Mouse (Mus musculus) liver, adult 2 months (tissue): Measurements from ENCODE around the gene Reg3a. TPM values are rescaled to one million over a fixed set of nuclear protein-coding genes. Genes with fewer than 3 reads are reported as not detected.
"Not testable (repeated sequence)": the region's sequence is repeated elsewhere in the genome, so short reads cannot be mapped to it uniquely, and the experiment has no call there.

ENCODE experiments used
- DNase-seq: peaks from one replicate; pipeline ENCODE4 v3.0.0-alpha.2; 2011; ENCODE audit warnings: low read depth, low spot score; ENCODE audit errors: extremely low read depth
- H3K27ac ChIP-seq: fragments of 200-500 bp; replicated peaks from 2 replicates; pipeline ENCODE4 v1.5.1; 2012; ENCODE audit warnings: low read depth, mild to moderate bottlenecking, control low read depth, inconsistent platforms, low read length; ENCODE audit not compliant: insufficient read depth
- H3K27me3 ChIP-seq: fragments of 200-500 bp; 2 replicates; pipeline ENCODE4 v1.6.1; 2012; ENCODE audit warnings: mild to moderate bottlenecking, moderate library complexity, low read length, inconsistent platforms; ENCODE audit not compliant: control insufficient read depth, insufficient read depth
- H3K36me3 ChIP-seq: fragments of 200-500 bp; 2 replicates; pipeline ENCODE4 v1.6.1; 2012; ENCODE audit warnings: low read length, inconsistent platforms; ENCODE audit not compliant: control insufficient read depth, insufficient read depth
- H3K4me1 ChIP-seq: fragments of 200-500 bp; 2 replicates; pipeline ENCODE4 v1.6.1; 2011; ENCODE audit warnings: low read length; ENCODE audit not compliant: control insufficient read depth, insufficient read depth
- H3K4me3 ChIP-seq: fragments of 200-500 bp; 2 replicates; pipeline ENCODE4 v1.5.1; 2011; ENCODE audit warnings: low read depth, mild to moderate bottlenecking, control low read depth, low read length, moderate library complexity; ENCODE audit not compliant: insufficient read depth
- H3K79me2 ChIP-seq: fragments of 200-500 bp; 2 replicates; pipeline ENCODE4 v1.6.1; 2012; ENCODE audit warnings: inconsistent platforms, mild to moderate bottlenecking, low read length, moderate library complexity; ENCODE audit not compliant: control insufficient read depth, insufficient read depth
- H3K9ac ChIP-seq: fragments of 200-500 bp; 2 replicates; pipeline ENCODE4 v1.6.1; 2012; ENCODE audit warnings: low read depth, mild to moderate bottlenecking, control low read depth, inconsistent platforms, low read length
- CTCF ChIP-seq: fragments of 200-500 bp; IDR thresholded peaks from 2 replicates; pipeline ENCODE4 v1.5.1; 2011; ENCODE audit warnings: low read depth, low read length, control low read depth
- POLR2A ChIP-seq: fragments of 200-500 bp; IDR thresholded peaks from 2 replicates; pipeline ENCODE4 v1.6.1; 2011; ENCODE audit warnings: low read length, control low read depth; ENCODE audit not compliant: insufficient read depth; ENCODE audit errors: extremely low read depth
- WGBS: fragments of 180-500 bp; shearing (Covaris S2); methylation state at CpG from one replicate; pipeline ENCODE4 v1.1.7; 2018; 5-methylcytosine and 5-hydroxymethylcytosine counted together
- polyA plus RNA-seq: library from polyadenylated mRNA; depleted of rRNA; stranded (reverse); fragments of >200 nt; gene quantifications from 2 replicates; pipeline ENCODE4 v1.2.3, GENCODE M21; 2012; rRNA removed
- total RNA-seq: library from RNA; depleted of rRNA; stranded (reverse); fragments of >200 nt; gene quantifications from 2 replicates; pipeline ENCODE4 v1.2.3, GENCODE M21; 2014; rRNA removed

Gene Reg3a
- total and polyA plus RNA-seq, 2 experiments = not detected

GRCm38 (mm10) chr6:78378765-78379164 lies 1.7 kb upstream of the Reg3a start, which contains the start of gene Reg3d:
Gene Reg3d (minus strand): TSS chr6:78378865.
- H3K27me3 ChIP-seq = no peaks in the 10 kb centered on the region
- TF ChIP-seq POLR2A = no peak
- TF ChIP-seq CTCF = no peak
- DNase-seq = no peak
- H3K79me2 ChIP-seq = no peaks in the 10 kb centered on the region
- H3K4me3 ChIP-seq = no peak within 1 kb of the TSS
- H3K4me1 ChIP-seq = no peaks in the 10 kb centered on the region
- no peak within 1 kb of the TSS for H3K27ac ChIP-seq
- WGBS = 54% methylated on average over 2 of the region's 2 CpGs
- H3K9ac ChIP-seq = no peak within 1 kb of the TSS
- H3K36me3 ChIP-seq = no peaks in the 10 kb centered on the region

DNA sequence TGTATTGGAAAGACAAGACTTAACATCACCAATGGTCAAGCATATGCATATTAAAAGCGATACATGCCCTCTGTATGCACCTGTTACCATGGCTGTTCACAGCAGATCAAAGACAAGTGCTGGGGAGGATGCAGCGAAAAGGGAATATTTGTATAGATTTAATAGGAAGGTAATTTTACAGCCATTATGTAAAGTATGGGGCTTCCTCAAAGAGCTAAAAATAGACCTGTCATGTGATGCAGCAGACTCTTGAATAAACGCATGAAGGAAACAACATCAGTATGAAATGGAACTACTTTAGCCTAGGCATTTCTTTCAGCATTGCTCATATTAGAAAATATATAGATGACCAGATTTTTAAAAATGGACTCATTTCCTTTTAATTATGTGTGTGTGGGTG lies 5.1 kb downstream of the Reg3a start:
- Histone ChIP-seq H3K27me3 (no peaks in the 10 kb centered on the region), H3K4me1 (no peaks in the 10 kb centered on the region), H3K27ac (no peak overlapping the region), H3K36me3 (no peaks in the 10 kb centered on the region), H3K4me3 (no peak overlapping the region), H3K9ac (no peak overlapping the region), H3K79me2 (no peaks in the 10 kb centered on the region)
- TF ChIP-seq CTCF (no peak), POLR2A (no peak)
- WGBS = 83% methylated on average over 3 of the region's 3 CpGs
- no peak for DNase-seq

- WGBS = 95% methylated on average over 4 of the region's 17 CpGs
Observed at GRCm38 (mm10) chr6:78395323-78395722, 14.8 kb downstream of the Reg3a start, which contains the start of gene Reg2. Gene Reg2 (plus strand): TSS chr6:78395623.

GRCm38 (mm10) chr6:78422411-78422810 lies 41.9 kb downstream of the Reg3a start, which contains the start of gene Reg1:
Gene Reg1 (plus strand): TSS chr6:78422711.
- H3K4me3 ChIP-seq, H3K36me3 ChIP-seq, H3K79me2 ChIP-seq, H3K9ac ChIP-seq, H3K4me1 ChIP-seq, H3K27ac ChIP-seq, DNase-seq, H3K27me3 ChIP-seq: not testable (repeated sequence)

More at GRCm38 (mm10) chr6:78395323-78395722, 14.8 kb downstream of the Reg3a start, which contains the start of gene Reg2:
- H3K27ac ChIP-seq, H3K36me3 ChIP-seq, H3K79me2 ChIP-seq, H3K27me3 ChIP-seq, H3K9ac ChIP-seq, DNase-seq, H3K4me3 ChIP-seq, H3K4me1 ChIP-seq: not testable (repeated sequence)

- Histone ChIP-seq H3K36me3 (no peaks in the 10 kb centered on the region), H3K4me3 (no peak overlapping the region), H3K27me3 (no peaks in the 10 kb centered on the region), H3K27ac (no peak overlapping the region), H3K4me1 (no peaks in the 10 kb centered on the region), H3K79me2 (no peaks in the 10 kb centered on the region), H3K9ac (no peak overlapping the region)
- WGBS = 75% methylated on average over 3 of the region's 3 CpGs
- no peak for TF ChIP-seq POLR2A
- TF ChIP-seq CTCF = no peak
- DNase-seq = peak; percentile 0
Observed at GRCm38 (mm10) chr6:78425497-78425896, 45.0 kb downstream of the Reg3a start.

Other genes starting within 250 kb of the Reg3a start
- gene Reg3b, start 10.1 kb upstream of the Reg3a start, total RNA-seq = not detected in 2 replicates
- 0.20 and 0.34 TPM in 2 replicates for gene Reg3b, start 10.1 kb upstream of the Reg3a start, polyA plus RNA-seq
- 0.65 TPM in 1 of 2 replicates, not detected in the other for gene Reg3d, start 1.8 kb upstream of the Reg3a start, total RNA-seq
- gene Reg3d, start 1.8 kb upstream of the Reg3a start, polyA plus RNA-seq = not detected in 2 replicates
- not detected in 2 replicates for gene Reg2, start 14.9 kb downstream of the Reg3a start, total RNA-seq
- gene Reg2, start 14.9 kb downstream of the Reg3a start, polyA plus RNA-seq = not detected in 2 replicates
- gene Reg1, start 42.0 kb downstream of the Reg3a start, total RNA-seq = 3.0 and 40.1 TPM in 2 replicates
- 0.12 TPM in 2 replicates for gene Reg1, start 42.0 kb downstream of the Reg3a start, polyA plus RNA-seq
- gene Reg3g, start 88.2 kb downstream of the Reg3a start, total RNA-seq = not detected in 2 replicates
- not detected in 2 replicates for gene Reg3g, start 88.2 kb downstream of the Reg3a start, polyA plus RNA-seq